Mouse (Mus musculus) spleen, embryonic (tissue): Measurements from ENCODE around the gene Grk5.

Experiments
- CTCF ChIA-PET: fragments of 350-600 bp; sonication (Branson Sonifier 250); formaldehyde crosslinking; loops from one replicate; lab custom pipeline; 2022; lab: Charles Lee

Gene Grk5

DNA sequence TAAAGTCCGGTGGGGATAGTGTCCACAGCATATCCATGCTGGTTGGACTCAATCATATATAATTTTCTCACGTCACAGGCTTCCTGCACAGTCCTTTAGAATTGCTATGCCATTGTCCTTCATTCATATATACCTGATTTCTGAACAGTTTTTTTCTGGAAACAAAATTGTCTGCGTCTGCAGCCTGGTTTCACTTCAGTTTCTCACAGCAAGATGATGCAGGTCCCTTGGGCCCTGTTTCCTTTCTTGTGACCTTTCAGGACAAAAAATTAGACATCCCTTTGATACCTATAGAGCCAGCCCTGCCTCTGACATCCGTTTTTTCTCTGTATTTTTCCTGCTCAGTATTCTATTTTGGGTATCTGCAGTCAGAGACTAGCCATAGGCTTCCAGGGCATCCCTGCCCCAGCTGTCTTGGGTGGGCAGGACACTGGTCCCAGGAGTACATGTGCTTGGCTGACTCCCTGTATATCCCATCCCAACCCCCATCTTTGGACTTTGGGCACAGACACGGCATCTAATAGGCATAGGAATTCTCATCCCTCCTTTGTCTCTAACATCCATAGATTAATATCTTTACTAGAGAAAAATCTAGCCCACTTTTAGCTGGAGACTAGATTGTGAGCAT is 167.3 kb downstream of the Grk5 start:
- CTCF ChIA-PET: no interaction called here

DNA sequence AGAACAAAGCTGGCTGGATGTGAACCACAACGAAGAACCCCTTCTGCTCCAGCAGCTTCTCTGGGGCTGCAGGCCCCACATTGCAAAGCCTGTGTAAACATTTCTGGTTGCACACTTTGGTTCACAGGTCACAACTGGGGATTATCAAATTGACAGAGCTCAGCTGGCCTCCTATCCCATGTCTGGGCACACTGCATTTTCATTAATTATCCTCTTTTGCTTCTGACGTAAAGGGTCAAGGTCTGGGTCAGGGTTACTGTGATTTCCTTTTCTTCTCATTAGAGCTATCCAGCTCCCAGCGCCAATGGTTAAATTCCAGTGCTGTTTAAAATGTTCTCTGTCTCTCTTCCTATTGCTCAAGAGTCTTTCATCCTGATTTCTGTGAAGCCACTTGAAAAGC is 168.0 kb downstream of the Grk5 start:
- CTCF ChIA-PET: no interaction called here

DNA sequence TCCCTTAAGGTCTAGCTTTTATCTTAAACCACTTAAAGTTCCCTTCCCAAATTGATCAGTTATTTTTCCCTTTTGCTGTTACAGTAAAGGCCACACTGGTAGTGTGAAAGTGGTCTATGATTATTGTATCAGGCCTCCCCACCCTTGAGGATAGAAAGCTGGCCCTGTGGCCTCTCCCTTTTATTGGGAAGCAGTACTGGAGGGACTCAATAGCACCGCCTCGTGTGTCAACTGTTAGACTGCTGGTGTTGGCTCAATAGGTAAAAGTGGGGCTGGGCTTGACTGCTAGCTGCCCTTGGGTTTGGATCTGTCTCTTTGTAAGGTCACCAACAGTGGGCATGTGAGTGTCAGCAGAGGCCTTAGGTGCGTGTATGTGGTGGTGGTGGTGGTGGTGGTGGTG is 174.8 kb downstream of the Grk5 start:
- CTCF ChIA-PET: interaction anchor here (0.6 kb wide), 1 partner anchor 65 kb away, joined by 13 read pairs; no protein-coding TSS in a partner anchor

DNA sequence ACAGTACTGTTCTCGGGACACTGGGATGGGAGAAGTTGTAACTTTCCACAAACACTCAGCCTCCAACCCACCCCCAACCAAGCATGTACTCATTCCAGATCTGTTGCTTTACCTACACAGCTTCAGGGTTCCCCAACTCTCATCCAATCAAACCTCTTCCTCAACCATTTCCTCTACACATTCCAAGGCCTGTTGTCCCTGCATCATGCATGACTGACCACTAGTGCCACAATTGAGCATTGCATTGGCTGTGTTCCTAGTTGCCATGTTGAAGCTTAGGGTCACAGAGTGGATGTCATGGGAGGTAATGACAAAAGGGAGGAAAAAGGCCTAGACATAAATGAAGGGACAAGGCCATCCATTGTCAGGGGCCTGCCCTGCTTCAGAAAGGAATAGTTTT is 175.5 kb downstream of the Grk5 start:
- CTCF ChIA-PET: interaction anchor here (0.6 kb wide), 1 partner anchor 66 kb away, joined by 13 read pairs; no protein-coding TSS in a partner anchor

DNA sequence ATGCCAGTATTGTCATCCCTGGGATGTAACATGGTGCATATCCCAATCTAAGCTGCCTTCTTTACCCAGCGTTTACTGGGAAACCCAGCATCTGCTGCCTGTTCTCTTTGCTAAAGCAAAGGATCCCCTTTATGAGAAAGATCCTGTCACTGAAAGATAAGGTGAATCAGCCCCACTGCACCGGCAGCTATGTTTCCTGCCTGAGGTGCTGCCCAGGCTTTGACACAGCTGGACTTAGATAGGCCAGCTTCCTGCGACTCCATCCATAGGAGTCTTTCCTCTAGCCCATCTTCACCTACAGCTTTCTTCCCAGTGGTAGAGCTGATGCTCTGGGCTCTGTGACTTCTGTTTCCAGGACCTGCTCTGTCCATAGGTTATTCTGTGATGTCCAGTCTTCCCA is 189.1 kb downstream of the Grk5 start:
- CTCF ChIA-PET: no interaction called here

DNA sequence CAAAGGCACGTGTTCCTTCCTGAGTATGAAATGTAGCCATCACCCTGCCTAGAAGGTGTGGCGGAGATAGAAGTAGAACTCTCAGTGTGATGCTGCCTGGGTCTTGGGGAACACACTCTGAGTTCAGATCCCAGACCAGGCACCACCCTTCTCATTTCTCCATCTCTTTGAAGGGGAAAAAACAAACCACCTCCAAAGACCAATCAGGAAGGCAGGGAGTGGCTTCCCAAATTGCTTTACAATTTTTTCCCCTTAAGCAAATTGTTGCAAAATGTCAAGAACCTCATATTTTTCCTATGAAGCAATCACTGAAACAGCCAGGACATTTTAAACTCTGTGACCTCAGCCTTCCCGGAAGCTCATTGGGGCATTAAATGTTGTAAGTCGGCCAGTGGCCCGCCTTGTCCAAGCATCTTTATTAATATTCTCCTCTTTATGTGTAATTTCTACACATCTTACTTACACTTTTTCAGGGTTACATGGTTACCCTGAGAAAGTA is 190.8 kb downstream of the Grk5 start:
- CTCF ChIA-PET: no interaction called here

DNA sequence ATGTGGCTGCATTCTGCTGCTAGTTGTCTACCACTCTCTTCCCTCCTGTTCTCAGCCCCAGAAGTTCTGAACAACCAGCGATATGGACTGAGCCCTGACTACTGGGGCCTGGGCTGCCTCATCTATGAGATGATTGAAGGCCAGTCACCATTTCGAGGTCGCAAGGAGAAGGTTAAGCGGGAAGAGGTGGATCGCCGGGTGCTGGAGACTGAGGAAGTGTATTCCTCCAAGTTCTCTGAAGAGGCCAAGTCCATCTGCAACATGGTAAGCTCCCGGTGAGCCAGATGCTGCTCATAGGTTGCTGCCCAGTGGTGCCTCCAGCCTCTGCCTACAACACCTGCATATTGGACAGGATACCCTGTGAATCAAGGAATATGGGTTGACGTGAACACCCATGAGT is 193.5 kb downstream of the Grk5 start:
- CTCF ChIA-PET: interaction anchor here (3.6 kb wide), 1 partner anchor 194 kb away, joined by 13 read pairs; the partner anchor contains the start of gene Grk5

DNA sequence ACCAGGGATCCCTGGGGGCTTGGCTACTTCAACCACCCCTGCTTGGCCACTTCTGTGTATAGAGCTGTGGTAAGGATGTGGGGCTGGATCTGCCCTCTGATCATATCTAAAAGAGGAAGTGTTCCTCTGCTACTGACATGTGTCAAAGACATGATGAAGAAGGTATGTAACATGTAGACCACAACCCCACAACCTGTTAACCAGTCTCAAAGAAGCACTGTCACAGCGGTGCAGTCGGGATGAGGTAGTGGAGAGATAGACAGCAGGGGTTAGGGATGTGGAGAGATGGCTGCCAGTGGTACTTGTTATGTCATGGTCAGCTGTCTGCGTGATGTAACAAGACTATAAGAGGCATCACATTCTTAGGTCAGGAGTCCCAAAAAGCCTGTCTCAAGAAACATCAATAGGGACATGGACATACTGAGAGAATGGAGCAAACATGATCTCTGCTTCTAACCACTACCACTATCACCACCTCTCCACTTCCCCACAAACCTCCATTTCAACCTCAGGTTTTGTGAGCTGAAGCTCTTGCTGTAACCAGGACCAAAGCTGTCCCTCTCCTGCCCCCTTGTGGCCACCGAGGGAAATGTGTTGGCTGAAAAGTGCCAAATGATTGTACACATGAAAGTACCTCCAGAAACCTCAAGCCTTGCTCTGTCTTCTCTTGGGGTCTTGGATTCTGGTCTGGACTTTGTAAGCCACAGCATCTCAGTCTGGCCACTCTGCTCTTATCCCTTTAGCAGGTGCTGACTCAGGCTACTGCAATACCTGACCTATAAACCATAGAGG is 194.8 kb downstream of the Grk5 start:
- CTCF ChIA-PET: interaction anchor here (1.4 to 3.6 kb wide), 2 partner anchors 13 to 195 kb away, joined by 4 to 13 read pairs; partner anchors contain the start of gene Grk5

DNA sequence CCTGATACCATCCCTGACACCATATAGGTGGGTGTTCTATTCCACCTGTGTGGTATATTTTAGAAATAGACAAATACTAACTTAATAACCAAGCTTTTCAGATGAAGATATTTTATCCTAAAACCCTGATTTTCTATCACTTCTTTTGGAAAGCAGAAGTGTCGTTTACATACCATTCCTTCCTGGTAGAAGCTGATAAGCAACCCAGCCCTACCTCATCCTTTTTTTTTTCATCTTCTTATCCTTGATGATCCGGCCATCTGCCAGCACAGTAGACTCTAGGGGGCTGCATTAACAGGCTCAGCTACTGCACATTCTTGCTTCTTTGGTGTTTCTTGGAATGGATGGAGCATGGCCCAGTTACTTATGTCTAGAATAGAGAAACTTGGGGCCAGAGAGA is 195.7 kb downstream of the Grk5 start:
- CTCF ChIA-PET: interaction anchor here (3.6 kb wide), 1 partner anchor 196 kb away, joined by 13 read pairs; the partner anchor contains the start of gene Grk5

DNA sequence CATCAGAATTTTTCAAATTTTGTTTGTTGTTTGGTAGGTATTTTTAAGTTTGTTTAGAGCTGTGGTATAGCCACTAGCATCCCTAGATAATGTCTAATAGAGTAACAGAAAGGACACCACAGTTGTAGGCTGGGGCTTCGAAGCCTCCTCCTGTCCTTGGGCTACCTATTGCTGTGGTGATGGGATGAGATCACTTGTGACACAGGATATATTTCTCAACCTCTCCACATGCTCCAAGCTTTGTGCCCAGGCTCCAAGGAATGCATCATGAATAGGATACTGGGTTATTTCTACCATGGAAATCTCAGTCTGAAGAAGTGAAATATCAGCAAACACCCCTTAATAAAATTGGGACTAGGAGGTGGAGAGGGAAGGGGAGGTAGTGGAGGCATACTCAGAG is 198.2 kb downstream of the Grk5 start:
- CTCF ChIA-PET: no interaction called here

DNA sequence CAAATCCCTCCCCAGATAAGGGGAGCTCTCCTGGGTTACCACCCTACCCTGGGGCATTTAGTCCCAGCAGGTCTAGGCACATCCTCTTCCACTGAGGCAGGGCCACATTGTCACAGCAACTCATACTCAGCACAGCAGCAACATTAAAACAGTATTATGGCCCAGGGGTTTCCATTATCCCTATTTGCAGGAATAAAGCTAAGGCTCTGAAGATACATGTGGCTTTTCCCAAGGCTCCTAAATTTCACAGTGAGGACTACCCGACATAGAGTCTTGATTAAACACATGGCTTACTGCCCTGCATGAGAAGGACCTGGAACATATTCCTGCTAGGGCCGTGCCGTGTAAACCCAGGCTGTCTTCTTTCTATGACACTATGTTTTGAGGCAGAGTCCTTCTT is 199.5 kb downstream of the Grk5 start:
- CTCF ChIA-PET: no interaction called here

DNA sequence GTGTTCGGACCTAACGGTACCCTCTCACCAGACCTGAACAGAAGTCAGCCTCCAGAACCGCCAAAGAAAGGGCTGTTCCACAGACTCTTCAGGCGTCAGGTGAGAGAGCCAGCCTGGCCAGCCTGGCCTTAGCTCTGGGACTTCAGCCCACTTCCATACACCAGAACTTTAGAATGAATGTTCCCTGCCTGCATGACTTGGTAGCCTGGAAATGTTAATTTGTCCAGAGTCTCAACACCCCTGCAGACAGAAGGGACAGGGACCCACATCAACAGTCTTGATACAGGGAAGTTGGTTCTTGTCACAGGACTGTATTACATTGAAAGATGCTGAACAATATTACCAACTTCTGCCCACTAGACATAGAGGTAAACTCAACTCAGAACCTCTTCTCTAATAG is 201.0 kb downstream of the Grk5 start:
- CTCF ChIA-PET: no interaction called here

DNA sequence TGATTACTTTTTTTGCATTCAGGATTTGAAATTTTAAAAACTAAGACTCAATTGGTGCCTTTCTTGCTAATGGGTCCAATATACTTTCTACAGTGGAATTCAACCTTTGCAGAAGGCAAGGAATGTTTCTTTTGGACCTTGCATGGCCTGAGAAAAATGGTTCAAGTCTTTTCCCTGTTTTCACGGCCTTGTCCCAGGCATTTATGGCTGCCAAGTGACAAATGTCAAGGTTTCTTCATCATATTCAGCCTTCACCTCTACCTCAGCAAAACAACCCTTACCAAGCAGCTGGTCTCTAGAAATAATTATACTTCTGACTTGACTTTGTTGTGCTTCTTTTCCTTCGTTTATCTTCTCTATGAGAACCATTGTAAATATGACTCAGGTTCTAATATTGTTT is 207.2 kb downstream of the Grk5 start:
- CTCF ChIA-PET: no interaction called here

DNA sequence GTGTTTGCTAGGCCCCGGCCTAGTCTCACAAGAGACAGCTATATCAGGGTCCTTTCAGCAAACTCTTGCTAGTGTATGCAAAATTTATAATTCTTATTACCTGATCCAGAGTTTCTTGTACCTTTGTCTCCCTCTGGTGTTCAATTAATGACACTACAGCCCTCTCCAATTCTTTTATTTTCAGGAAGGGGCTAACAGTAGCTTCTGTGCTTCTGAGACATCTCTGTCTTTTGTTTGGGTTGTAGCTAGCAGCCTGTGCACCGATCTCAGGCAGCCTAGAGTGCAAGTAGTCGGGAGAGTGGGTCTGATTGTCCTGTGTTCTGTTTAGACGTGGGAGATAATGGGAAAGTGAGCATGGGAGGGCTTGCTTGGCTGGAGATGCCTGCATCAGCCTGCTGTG is 208.2 kb downstream of the Grk5 start:
- CTCF ChIA-PET: interaction anchor here (0.7 to 1.2 kb wide), 2 partner anchors 14 to 200 kb away, joined by 3 to 4 read pairs; no protein-coding TSS in a partner anchor

DNA sequence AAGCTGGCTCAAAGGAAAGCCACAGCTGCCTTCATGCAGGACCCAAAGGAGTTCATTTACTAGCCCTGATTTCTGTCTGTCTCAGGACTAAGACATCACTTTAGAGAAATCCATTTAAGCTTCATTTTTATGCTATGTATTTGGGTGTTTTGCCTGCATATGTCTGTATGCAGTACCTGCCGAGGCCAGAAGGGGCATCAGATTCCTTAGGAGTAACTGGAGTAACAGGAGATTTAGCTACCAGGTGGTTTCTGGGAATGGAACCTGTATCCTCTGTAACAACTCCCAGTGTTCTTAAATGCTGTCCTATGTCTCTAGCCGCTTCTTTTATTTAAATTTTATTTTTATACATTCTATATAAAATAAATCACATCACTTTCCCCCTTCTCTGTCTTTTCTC is 220.6 kb downstream of the Grk5 start:
- CTCF ChIA-PET: interaction anchor here (1.3 kb wide), 1 partner anchor 22 kb away, joined by 3 read pairs; no protein-coding TSS in a partner anchor

DNA sequence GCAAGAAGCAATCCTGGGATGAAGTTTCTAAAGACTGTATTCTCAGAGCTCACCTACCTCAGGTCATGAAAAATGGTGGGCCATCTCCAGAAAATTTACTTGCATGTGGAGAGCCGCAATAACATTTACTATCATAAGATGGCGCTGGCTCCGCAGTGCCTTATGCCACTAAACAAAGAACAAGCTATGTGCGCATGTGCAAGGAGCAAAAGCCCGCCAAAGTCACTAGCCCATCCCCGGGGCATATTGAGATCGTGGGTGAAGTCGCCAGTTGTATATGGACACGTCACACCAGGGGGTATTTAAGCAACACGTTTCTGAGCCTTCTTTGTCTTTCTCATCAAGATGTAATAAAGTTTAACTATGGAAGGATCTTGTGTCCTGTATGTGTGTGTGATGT is 241.5 kb downstream of the Grk5 start:
- CTCF ChIA-PET: interaction anchor here (1.0 kb wide), 1 partner anchor 14 kb away, joined by 3 read pairs; no protein-coding TSS in a partner anchor

DNA sequence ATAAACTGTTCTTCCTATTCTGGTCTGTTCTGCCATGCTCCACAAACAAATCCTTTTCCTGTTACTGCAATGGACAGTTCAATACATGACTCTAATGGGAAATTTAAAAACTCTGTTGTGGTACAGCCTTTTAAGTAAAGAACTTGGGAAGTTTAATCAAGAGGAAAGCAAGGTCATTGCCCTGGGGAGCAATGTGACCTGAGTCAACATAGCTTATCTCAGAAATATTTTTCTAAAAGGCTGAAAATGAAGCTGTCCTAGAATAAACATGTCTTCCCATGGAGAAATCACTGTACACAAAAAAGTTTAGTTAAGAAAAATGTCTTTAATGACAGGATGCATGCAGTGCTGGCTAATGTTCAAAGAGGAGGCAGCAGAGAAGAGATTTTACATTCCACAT is 249.1 kb downstream of the Grk5 start:
- CTCF ChIA-PET: no interaction called here

DNA sequence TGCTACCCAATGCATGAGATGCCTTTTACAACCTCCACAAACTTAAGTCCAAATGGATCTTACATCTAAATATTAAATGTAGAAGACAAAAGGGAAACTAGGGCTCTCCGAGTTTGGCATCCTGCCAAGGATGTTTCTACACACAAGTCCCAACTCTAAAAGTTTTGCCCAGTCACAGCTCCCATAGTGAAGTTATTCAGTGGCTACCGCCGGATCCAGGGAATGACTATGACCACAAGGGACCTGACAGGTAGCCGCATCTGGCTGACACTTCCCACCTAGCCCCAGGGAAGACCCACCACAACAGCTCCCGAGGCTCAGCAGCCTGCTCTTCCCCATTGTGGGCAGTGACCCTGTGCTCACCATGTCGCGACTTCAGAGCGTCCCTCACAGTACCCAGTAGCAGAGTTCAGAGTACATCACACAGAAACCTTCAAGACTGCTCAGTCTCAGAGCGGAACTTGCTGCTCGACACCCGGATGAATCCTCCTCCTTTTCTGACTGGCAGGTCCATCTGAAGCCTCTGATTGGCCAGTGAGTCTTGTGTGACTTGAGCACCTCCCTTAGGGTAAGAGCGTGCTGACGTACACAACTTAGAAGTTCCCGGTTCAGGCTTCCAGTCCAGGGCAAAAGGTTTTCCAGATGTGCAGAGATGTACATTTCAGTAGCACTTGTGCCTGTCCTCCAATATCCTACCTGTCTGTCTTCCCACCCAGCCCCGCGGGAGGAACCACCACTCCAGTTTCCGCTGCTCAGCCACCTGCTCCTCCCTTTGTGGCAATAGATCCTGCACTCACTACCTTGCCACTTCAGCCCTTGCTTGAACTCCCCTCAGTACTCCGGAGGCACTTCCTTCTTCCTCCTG is 251.0 kb downstream of the Grk5 start, which contains the start of gene Zfp950:
Gene Zfp950, minus strand, starts transcription at position 499 of the 865 bp plus-strand sequence.
- CTCF ChIA-PET: no interaction called here

DNA sequence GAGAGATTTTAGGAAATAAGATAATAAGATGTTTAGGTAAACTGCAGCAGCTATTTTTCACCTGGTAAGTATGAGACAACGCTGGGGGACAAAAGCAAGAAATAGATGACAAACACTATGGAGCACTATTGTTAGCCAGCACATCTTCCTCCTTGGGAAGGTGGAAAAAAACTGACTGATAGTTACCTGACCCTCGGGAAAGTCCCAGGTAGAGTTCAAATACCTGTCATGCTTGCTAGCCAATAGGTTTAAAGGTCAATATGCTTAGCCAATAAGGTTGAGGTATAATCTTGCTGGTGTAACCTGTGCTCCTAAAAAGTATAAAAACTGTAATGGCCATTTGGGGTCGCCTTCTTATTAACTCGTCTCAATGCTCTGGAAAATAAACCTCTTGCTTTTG is 251.8 kb downstream of the Grk5 start:
- CTCF ChIA-PET: interaction anchor here (1.6 kb wide), 1 partner anchor 9 kb away, joined by 6 read pairs; no protein-coding TSS in a partner anchor
